Mouse (Mus musculus) G1E (cell line): ENCODE results near the gene Gm6583. TPM values are rescaled to one million over a fixed set of nuclear protein-coding genes. Genes with fewer than 3 reads are reported as not detected.

Experiments
- ATAC-seq: 2 replicates; pipeline ENCODE4 v1.8.0; 2016; ENCODE audit warnings: mild to moderate bottlenecking; ENCODE audit not compliant: insufficient number of reproducible peaks, poor library complexity, low FRiP score, severe bottlenecking; ENCODE audit errors: extremely low read depth
- DNase-seq: peaks from one replicate; pipeline ENCODE4 v3.0.0; 2012; ENCODE audit warnings: low spot score
- H3K27me3 ChIP-seq: 2 replicates; pipeline ENCODE4 v1.6.1; 2012; ENCODE audit warnings: mild to moderate bottlenecking, low read length, inconsistent platforms; ENCODE audit not compliant: insufficient read depth
- H3K36me3 ChIP-seq: replicated peaks from 2 replicates; pipeline ENCODE3; 2012; ENCODE audit warnings: mild to moderate bottlenecking, inconsistent platforms
- H3K4me1 ChIP-seq: 2 replicates; pipeline ENCODE4 v1.6.1; 2012; ENCODE audit warnings: low read depth, low read length, inconsistent platforms, mixed read lengths; ENCODE audit not compliant: insufficient read depth
- H3K4me3 ChIP-seq: 2 replicates; pipeline ENCODE4 v1.5.1; 2012; ENCODE audit warnings: low read depth, mild to moderate bottlenecking, inconsistent platforms, low read length, moderate library complexity, mixed read lengths
- H3K9me3 ChIP-seq: replicated peaks from 2 replicates; pipeline ENCODE4 v1.6.1; 2012; ENCODE audit warnings: inconsistent platforms
- CTCF ChIP-seq: IDR thresholded peaks from 2 replicates; pipeline ENCODE4 v1.5.1; 2012; ENCODE audit warnings: low read depth, low read length, inconsistent platforms, mixed read lengths
- GATA1 ChIP-seq: IDR thresholded peaks from 2 replicates; pipeline ENCODE4 v1.6.1; 2012; ENCODE audit warnings: borderline replicate concordance, low read length, inconsistent platforms, mixed read lengths
- GATA2 ChIP-seq: IDR thresholded peaks from 2 replicates; pipeline ENCODE4 v1.6.1; 2012; ENCODE audit warnings: low read depth, low read length, inconsistent platforms, borderline replicate concordance
- POLR2AphosphoS5 ChIP-seq: IDR thresholded peaks from 2 replicates; pipeline ENCODE4 v1.6.1; 2012; ENCODE audit warnings: low read depth, low read length, inconsistent platforms; ENCODE audit not compliant: insufficient replicate concordance
- TAL1 ChIP-seq: conservative IDR thresholded peaks from 2 replicates; pipeline ENCODE4 v1.6.1; 2012; ENCODE audit warnings: low read depth, low read length, inconsistent platforms, mixed read lengths
- polyA plus RNA-seq: library from polyadenylated mRNA; stranded (reverse); fragments of >175 nt; gene quantifications from 2 replicates; pipeline ENCODE4 v1.2.3, GENCODE M21; 2012
- total RNA-seq, 2 experiments: library from RNA; stranded (forward) in 1 of 2; stranded (reverse) in 1 of 2; fragments of 200-1000 nt in 1 of 2; fragments of >200 nt in 1 of 2; fragmentation: Nextera tagmentation in 1 of 2; gene quantifications; 2 replicates each; pipeline ENCODE4 v1.2.3; 2014 to 2017

Gm6583 gene
- total and polyA plus RNA-seq, 3 experiments: not detected

DNA sequence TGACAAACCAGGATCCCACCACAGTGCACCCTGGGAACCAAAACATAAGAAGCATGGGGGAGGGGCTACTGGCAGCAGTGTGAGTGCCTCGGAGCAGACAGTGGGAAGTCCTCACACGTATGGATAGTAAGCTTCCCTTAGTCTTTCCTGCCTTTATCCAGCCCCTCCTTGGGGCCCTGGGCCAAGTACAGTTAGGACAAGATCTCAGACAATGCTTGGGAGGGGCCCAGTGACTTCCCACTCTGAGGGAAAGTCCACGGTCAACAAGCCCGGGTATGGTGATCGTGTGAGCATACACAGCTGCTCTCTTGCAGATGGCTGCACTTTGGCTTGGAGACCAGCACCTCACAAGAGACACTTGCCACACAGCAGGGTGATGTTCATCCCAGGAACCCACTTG is 38.5 kb downstream of the Gm6583 start:
- no peaks in the 10 kb centered on the region; the same call in 1 of the 2 replicates for H3K9me3 ChIP-seq
- ATAC-seq (no peak), DNase-seq (no peak)
- TF ChIP-seq GATA2 (no peak), TAL1 (no peak), CTCF (no peak), GATA1 (no peak), POLR2AphosphoS5 (no peak)
- no peaks in the 10 kb centered on the region for H3K27me3 ChIP-seq
- no peak overlapping the region for H3K4me3 ChIP-seq
- H3K4me1 ChIP-seq: peaks cover 22% of the 10 kb centered on the region
- peaks cover 52% of the 10 kb centered on the region for H3K36me3 ChIP-seq

DNA sequence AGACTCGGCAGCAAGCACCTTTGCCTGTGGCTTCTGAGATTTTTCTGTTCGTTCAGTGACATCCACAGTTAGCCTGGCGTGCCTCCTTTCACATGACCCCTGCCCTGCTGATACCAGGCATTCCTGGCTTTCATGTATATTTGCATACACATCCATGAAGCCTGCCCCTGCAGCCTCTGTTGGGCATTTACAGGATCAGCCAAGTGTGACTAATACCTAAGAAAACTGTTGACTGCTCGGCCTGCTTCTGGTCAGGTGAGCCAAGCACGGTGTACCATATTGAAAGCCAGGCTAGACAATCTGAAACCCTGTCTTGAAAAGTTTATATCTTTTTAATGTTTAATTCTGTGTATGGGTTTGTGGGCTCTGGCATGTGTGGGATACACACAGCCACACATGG is 39.4 kb downstream of the Gm6583 start:
- H3K4me1 ChIP-seq: peaks cover 19% of the 10 kb centered on the region
- H3K4me3 ChIP-seq: no peak overlapping the region
- ATAC-seq (no peak), DNase-seq (no peak)
- peaks cover 61% of the 10 kb centered on the region for H3K36me3 ChIP-seq
- TF ChIP-seq POLR2AphosphoS5 (no peak), GATA2 (no peak), TAL1 (no peak), GATA1 (no peak), CTCF (no peak)
- no peaks in the 10 kb centered on the region; the same call in 1 of the 2 replicates for H3K9me3 ChIP-seq
- H3K27me3 ChIP-seq: no peaks in the 10 kb centered on the region

DNA sequence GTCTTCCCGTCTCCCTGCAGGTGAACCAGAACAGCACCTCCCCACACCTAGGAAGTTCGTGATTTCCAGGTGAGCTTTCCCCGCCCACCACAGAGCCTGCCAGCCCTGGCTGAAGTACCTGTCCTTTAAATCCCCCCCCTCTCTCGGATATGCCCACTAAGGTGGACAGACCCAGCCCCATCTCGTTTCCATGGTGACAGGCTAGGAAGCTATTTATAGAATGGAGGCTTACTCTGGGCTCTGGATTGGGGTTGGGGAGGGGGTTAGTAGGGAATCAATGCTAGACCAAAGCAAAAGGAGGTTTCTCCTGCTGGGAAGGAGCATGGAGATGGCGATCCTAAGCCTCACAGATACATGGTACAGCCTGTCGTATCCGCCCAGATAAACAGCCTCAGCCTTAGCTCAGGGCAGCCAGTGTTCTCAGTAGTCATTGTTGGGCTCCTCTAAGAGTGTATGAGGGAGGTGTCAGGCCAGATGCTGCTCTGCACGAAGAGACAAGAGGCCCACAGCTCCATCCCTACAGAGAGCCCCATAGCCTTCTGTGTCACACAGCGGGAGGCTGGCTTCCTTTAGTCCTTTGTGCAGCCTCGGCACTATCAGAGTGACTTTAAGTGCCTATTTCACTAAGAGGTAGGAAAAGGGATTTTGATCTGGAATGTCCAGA is 42.5 kb downstream of the Gm6583 start:
- Histone ChIP-seq H3K4me3 (no peak overlapping the region), H3K36me3 (peaks cover 92% of the 10 kb centered on the region), H3K4me1 (peaks cover 5% of the 10 kb centered on the region; the same call in 1 of the 2 replicates), H3K9me3 (no peaks in the 10 kb centered on the region), H3K27me3 (no peaks in the 10 kb centered on the region)
- no peak for ATAC-seq
- DNase-seq: no peak
- TF ChIP-seq GATA1 (no peak), GATA2 (no peak), CTCF (no peak)

DNA sequence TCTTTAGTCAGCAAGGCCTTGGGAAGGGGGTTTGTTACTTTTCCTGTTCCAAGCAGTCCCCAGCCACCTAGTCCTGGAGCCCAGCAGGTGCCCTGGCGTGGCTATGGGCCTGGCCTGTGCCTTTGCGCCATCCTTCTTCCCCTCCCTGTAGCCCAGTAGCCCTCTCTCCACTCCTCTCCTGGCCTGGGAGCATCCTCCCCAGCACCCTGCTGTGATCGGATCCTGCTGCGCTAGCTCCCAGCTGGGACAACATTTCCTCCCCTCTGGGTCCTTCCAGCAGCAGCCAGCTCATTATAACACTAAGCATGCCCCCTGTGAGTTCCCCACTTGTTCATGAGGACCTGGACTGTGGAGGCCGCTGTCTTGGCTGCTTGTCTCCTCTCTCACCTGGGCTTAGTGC is 50.0 kb downstream of the Gm6583 start:
- H3K4me3 ChIP-seq: no peak overlapping the region
- DNase-seq (no peak), ATAC-seq (no peak)
- peaks cover 100% of the 10 kb centered on the region for H3K36me3 ChIP-seq
- no peaks in the 10 kb centered on the region for H3K27me3 ChIP-seq
- H3K4me1 ChIP-seq: peaks cover 35% of the 10 kb centered on the region
- TF ChIP-seq GATA1: no peak
- TF ChIP-seq CTCF: no peak
- no peak for TF ChIP-seq GATA2
- TF ChIP-seq POLR2AphosphoS5: no peak
- no peak for TF ChIP-seq TAL1
- no peaks in the 10 kb centered on the region for H3K9me3 ChIP-seq

Other genes with a start within 250 kb of the Gm6583 start
- not detected in 2 replicates for gene Cryba4, start 103.5 kb downstream of the Gm6583 start, total RNA-seq (2014; fragmentation: Nextera tagmentation)
- gene Cryba4, start 103.5 kb downstream of the Gm6583 start, total RNA-seq (2017): 0.98 TPM in 1 of 2 replicates, not detected in the other
- 0.43 and 0.63 TPM in 2 replicates for gene Cryba4, start 103.5 kb downstream of the Gm6583 start, polyA plus RNA-seq
- gene Crybb1, start 100.2 kb downstream of the Gm6583 start, total RNA-seq (2014; fragmentation: Nextera tagmentation): not detected in 2 replicates
- not detected in 2 replicates for gene Crybb1, start 100.2 kb downstream of the Gm6583 start, total RNA-seq (2017)
- 0.14 TPM in 1 of 2 replicates, not detected in the other for gene Crybb1, start 100.2 kb downstream of the Gm6583 start, polyA plus RNA-seq
- 43.7 and 55.7 TPM in 2 replicates for gene Tpst2, start 79.3 kb downstream of the Gm6583 start, total RNA-seq (2014; fragmentation: Nextera tagmentation)
- 32.9 and 37.3 TPM in 2 replicates for gene Tpst2, start 79.3 kb downstream of the Gm6583 start, total RNA-seq (2017)
- 103 and 156 TPM in 2 replicates for gene Tpst2, start 79.3 kb downstream of the Gm6583 start, polyA plus RNA-seq
- 19.4 and 21.7 TPM in 2 replicates for gene Tfip11, start 29.7 kb downstream of the Gm6583 start, total RNA-seq (2014; fragmentation: Nextera tagmentation)
- 14.9 and 19.4 TPM in 2 replicates for gene Tfip11, start 29.7 kb downstream of the Gm6583 start, total RNA-seq (2017)
- 54.1 and 58.2 TPM in 2 replicates for gene Tfip11, start 29.7 kb downstream of the Gm6583 start, polyA plus RNA-seq
- 28.0 and 49.0 TPM in 2 replicates for gene Srrd, start 13.0 kb downstream of the Gm6583 start, total RNA-seq (2014; fragmentation: Nextera tagmentation)
- 18.5 and 28.7 TPM in 2 replicates for gene Srrd, start 13.0 kb downstream of the Gm6583 start, total RNA-seq (2017)
- gene Srrd, start 13.0 kb downstream of the Gm6583 start, polyA plus RNA-seq: 21.3 and 27.5 TPM in 2 replicates
- gene Hps4, start 12.9 kb downstream of the Gm6583 start, total RNA-seq (2014; fragmentation: Nextera tagmentation): 31.7 and 33.8 TPM in 2 replicates
- gene Hps4, start 12.9 kb downstream of the Gm6583 start, total RNA-seq (2017): 16.7 and 21.5 TPM in 2 replicates
- 40.7 and 47.7 TPM in 2 replicates for gene Hps4, start 12.9 kb downstream of the Gm6583 start, polyA plus RNA-seq
- not detected in 2 replicates for gene Asphd2, start 38.8 kb upstream of the Gm6583 start, total RNA-seq (2014; fragmentation: Nextera tagmentation)
- gene Asphd2, start 38.8 kb upstream of the Gm6583 start, total RNA-seq (2017): 0.12 and 0.16 TPM in 2 replicates
- gene Asphd2, start 38.8 kb upstream of the Gm6583 start, polyA plus RNA-seq: not detected in 2 replicates
- gene Gm6588, start 93.4 kb upstream of the Gm6583 start, total RNA-seq (2014; fragmentation: Nextera tagmentation): not detected in 2 replicates
- gene Gm6588, start 93.4 kb upstream of the Gm6583 start, total RNA-seq (2017): 0.16 TPM in 1 of 2 replicates, not detected in the other
- gene Gm6588, start 93.4 kb upstream of the Gm6583 start, polyA plus RNA-seq: not detected in 2 replicates
- gene Sez6l, start 221.2 kb upstream of the Gm6583 start, total RNA-seq (2014; fragmentation: Nextera tagmentation): not detected in 2 replicates
- 0.06 and 0.11 TPM in 2 replicates for gene Sez6l, start 221.2 kb upstream of the Gm6583 start, total RNA-seq (2017)
- 0.01 TPM in 1 of 2 replicates, not detected in the other for gene Sez6l, start 221.2 kb upstream of the Gm6583 start, polyA plus RNA-seq